Mouse (Mus musculus) megakaryocyte, embryonic 14.5 days (primary cell): ENCODE results near the gene Cntnap2. TPM values are rescaled to one million over a fixed set of nuclear protein-coding genes. Genes with fewer than 3 reads are reported as not detected.

Source experiments
- H3K27me3 ChIP-seq: replicated peaks from 2 replicates; pipeline ENCODE3; 2012; ENCODE audit warnings: inconsistent platforms
- H3K36me3 ChIP-seq: replicated peaks from 2 replicates; pipeline ENCODE3; 2012; ENCODE audit warnings: low read length, inconsistent platforms, mixed read lengths
- H3K4me1 ChIP-seq: 2 replicates; pipeline ENCODE4 v1.6.1; 2012; ENCODE audit warnings: inconsistent platforms
- H3K4me3 ChIP-seq: replicated peaks from 2 replicates; pipeline ENCODE3; 2012; ENCODE audit warnings: moderate library complexity, mild to moderate bottlenecking, inconsistent platforms
- H3K9me3 ChIP-seq: 2 replicates; pipeline ENCODE4 v1.6.1; 2012; ENCODE audit warnings: inconsistent platforms
- FLI1 ChIP-seq: IDR thresholded peaks from 2 replicates; pipeline ENCODE4 v1.6.1; 2012; ENCODE audit warnings: low read length, inconsistent platforms, mixed read lengths
- GATA1 ChIP-seq: IDR thresholded peaks from 3 replicates; pipeline ENCODE4 v1.6.1; 2012; ENCODE audit warnings: mixed read lengths, low read length, inconsistent platforms, borderline replicate concordance
- polyA plus RNA-seq: library from polyadenylated mRNA; stranded (reverse); fragments of >175 nt; gene quantifications from 2 replicates; pipeline ENCODE4 v1.2.3, GENCODE M21; 2012; ENCODE audit warnings: low replicate concordance; ENCODE audit not compliant: insufficient read depth

Gene Cntnap2
- polyA plus RNA-seq, 1 experiment: 0.03 TPM

DNA sequence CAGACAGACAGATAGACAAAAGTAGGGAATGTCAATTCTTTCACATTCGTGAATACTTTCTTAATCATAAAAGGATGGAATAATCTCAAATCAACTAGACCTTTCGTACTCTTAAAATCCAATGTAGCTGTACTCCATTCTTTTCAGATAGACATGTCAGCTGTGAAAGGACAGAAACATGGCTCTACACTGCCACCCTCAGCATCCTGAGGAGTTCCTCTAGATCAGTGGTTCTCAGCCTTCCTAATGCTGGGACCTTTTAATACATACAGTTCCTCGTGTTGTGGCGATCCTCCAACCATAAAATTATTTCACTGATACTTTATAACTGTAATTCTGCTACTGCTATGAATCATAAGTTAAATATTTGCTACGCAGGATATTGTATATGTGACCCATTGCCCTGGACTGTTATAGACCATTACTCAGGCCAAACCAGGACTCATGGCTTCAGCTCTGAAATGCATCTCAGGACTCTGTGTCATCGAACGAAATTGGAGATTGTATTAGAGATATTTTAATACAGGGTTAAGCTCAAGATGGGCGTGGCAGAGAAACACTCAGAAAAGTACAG, 1859.6 kb downstream of the Cntnap2 start:
- H3K4me3 ChIP-seq: no peak overlapping the region
- no peaks in the 10 kb centered on the region for H3K36me3 ChIP-seq
- H3K9me3 ChIP-seq: no peaks in the 10 kb centered on the region
- no peak for TF ChIP-seq GATA1
- TF ChIP-seq FLI1: no peak
- H3K27me3 ChIP-seq: no peaks in the 10 kb centered on the region
- no peaks in the 10 kb centered on the region for H3K4me1 ChIP-seq

GRCm38 (mm10) chr6:46919973-46920372, 1860.8 kb downstream of the Cntnap2 start:
- TF ChIP-seq GATA1 (no peak), FLI1 (no peak)
- Histone ChIP-seq H3K36me3 (no peaks in the 10 kb centered on the region), H3K27me3 (no peaks in the 10 kb centered on the region), H3K9me3 (no peaks in the 10 kb centered on the region), H3K4me1 (no peaks in the 10 kb centered on the region), H3K4me3 (no peak overlapping the region)

- no peaks in the 10 kb centered on the region for H3K9me3 ChIP-seq
- no peaks in the 10 kb centered on the region for H3K36me3 ChIP-seq
- H3K27me3 ChIP-seq: no peaks in the 10 kb centered on the region
- H3K4me1 ChIP-seq: no peaks in the 10 kb centered on the region
- TF ChIP-seq GATA1 (no peak), FLI1 (no peak)
- H3K4me3 ChIP-seq: no peak overlapping the region
These were observed 1865.6 kb downstream of the Cntnap2 start for GRCm38 (mm10) chr6:46924709-46925108.

- Histone ChIP-seq H3K27me3 (no peaks in the 10 kb centered on the region), H3K9me3 (no peaks in the 10 kb centered on the region; the same call in 1 of the 2 replicates), H3K4me3 (no peak overlapping the region), H3K4me1 (no peaks in the 10 kb centered on the region), H3K36me3 (no peaks in the 10 kb centered on the region)
- TF ChIP-seq GATA1 (no peak), FLI1 (no peak)
These were observed 1886.5 kb downstream of the Cntnap2 start for GRCm38 (mm10) chr6:46945703-46946102.

GRCm38 (mm10) chr6:46961022-46961686, 1902.0 kb downstream of the Cntnap2 start:
- TF ChIP-seq FLI1 (no peak), GATA1 (no peak)
- Histone ChIP-seq H3K9me3 (no peaks in the 10 kb centered on the region), H3K4me3 (no peak overlapping the region), H3K4me1 (no peaks in the 10 kb centered on the region), H3K36me3 (no peaks in the 10 kb centered on the region), H3K27me3 (no peaks in the 10 kb centered on the region)

DNA sequence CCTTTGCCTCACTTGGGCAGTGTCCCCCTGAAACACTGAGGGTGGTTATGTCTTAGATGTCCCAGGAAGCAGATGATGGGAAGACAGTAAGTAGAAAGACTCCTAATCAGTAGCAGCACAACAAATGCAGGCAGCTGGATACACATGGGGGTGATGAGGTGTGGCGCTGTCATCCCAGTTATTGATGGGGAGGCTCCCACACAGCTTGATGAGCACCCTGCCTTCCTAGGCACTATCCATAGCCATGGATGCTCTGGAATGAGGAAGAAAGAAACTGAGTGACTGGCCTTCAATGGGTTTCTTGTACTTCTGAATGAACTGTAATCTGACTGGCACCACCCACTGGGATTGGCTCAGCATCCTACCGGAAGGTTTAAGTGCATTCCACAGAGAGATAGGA, 1904.1 kb downstream of the Cntnap2 start:
- TF ChIP-seq GATA1 (no peak), FLI1 (no peak)
- no peak overlapping the region for H3K4me3 ChIP-seq
- no peaks in the 10 kb centered on the region for H3K27me3 ChIP-seq
- no peaks in the 10 kb centered on the region for H3K4me1 ChIP-seq
- no peaks in the 10 kb centered on the region for H3K9me3 ChIP-seq
- H3K36me3 ChIP-seq: no peaks in the 10 kb centered on the region

DNA sequence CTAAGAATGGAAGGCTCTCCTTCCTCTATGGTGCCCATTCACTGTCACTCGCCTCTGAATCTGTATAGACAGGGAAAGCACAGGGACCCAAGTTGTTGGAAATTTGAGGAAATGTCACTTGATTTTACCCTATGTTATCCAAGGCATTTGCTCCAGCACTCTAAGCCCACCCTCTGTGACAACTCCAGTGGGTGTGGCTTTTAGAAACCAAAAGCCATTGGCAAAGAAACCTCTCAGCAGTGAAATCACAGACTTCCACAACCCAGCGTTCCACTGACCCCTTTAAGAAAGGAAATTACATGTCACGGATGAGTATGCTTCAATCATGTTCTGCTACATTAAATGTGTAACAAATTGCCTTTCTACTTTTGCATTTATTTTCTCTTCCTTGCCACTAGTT, 1904.5 kb downstream of the Cntnap2 start:
- Histone ChIP-seq H3K4me1 (no peaks in the 10 kb centered on the region), H3K4me3 (no peak overlapping the region), H3K9me3 (no peaks in the 10 kb centered on the region), H3K36me3 (no peaks in the 10 kb centered on the region), H3K27me3 (no peaks in the 10 kb centered on the region)
- TF ChIP-seq GATA1 (no peak), FLI1 (no peak)

GRCm38 (mm10) chr6:46972640-46973039, 1913.5 kb downstream of the Cntnap2 start:
- no peaks in the 10 kb centered on the region for H3K9me3 ChIP-seq
- H3K27me3 ChIP-seq: no peaks in the 10 kb centered on the region
- H3K4me3 ChIP-seq: no peak overlapping the region
- no peaks in the 10 kb centered on the region for H3K4me1 ChIP-seq
- no peak for TF ChIP-seq GATA1
- TF ChIP-seq FLI1: no peak
- H3K36me3 ChIP-seq: no peaks in the 10 kb centered on the region

- Histone ChIP-seq H3K4me1 (no peaks in the 10 kb centered on the region), H3K27me3 (no peaks in the 10 kb centered on the region), H3K36me3 (no peaks in the 10 kb centered on the region), H3K4me3 (no peak overlapping the region), H3K9me3 (no peaks in the 10 kb centered on the region)
- no peak for TF ChIP-seq FLI1
- TF ChIP-seq GATA1: no peak
These were observed 1936.9 kb downstream of the Cntnap2 start for GRCm38 (mm10) chr6:46996010-46996602.

- Histone ChIP-seq H3K9me3 (no peaks in the 10 kb centered on the region), H3K4me1 (no peaks in the 10 kb centered on the region), H3K36me3 (no peaks in the 10 kb centered on the region), H3K27me3 (no peaks in the 10 kb centered on the region), H3K4me3 (no peak overlapping the region)
- TF ChIP-seq FLI1 (no peak), GATA1 (no peak)
These were observed 1945.3 kb downstream of the Cntnap2 start for GRCm38 (mm10) chr6:47004430-47004829.
